Mouse (Mus musculus): Measurements from ENCODE around the gene Il12rb1. TPM values are rescaled to one million over a fixed set of nuclear protein-coding genes. Genes with fewer than 3 reads are reported as not detected.

Il12rb1 gene
- polyA plus RNA-seq, 1 experiment = 6.5 TPM

DNA sequence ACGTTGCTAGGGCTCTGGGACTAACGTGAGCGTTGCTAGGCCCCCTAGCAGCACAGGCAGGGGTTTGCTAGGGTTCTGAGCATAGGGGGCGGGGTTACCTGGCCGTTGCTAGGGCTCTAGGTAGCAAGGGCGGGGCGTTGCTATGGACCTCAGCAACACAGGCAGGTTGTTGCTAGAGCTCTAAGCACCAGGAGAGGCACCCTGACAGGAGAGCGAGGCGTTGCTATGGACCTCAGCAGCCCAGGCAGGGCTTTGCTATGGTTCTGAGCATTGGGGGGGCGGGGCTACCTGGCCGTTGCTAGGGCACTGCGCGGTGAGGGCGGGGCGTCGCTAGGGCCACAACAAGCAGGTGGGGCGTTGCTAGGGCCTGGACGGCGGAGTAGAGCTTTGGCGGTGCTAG is 15.5 kb upstream of the Il12rb1 start:
- H3K79me2 ChIP-seq (ENCODE audit: control insufficient read depth, insufficient read depth) = peaks cover 15% of the 10 kb centered on the region
- peak in 1 of 3 experiments; percentile 2 for TF ChIP-seq MYOG (IDR thresholded peaks at IDR 0.05; ENCODE audit: control insufficient read depth in 1 of 3, insufficient read depth in 1 of 3, insufficient read length in 2 of 3, low read depth in 2 of 3)
- TF ChIP-seq E2F4 (IDR thresholded peaks at IDR 0.05; ENCODE audit: insufficient read depth) = no peak
- H3K4me2 ChIP-seq (ENCODE audit: low read depth) = peak overlapping the region; percentile 92
- peak overlapping the region; percentile 13 for H3ac ChIP-seq (ENCODE audit: control insufficient read depth, insufficient read length)
- no peaks in the 10 kb centered on the region for H3K36me3 ChIP-seq (ENCODE audit: control insufficient read depth, insufficient read depth)
- no peaks in the 10 kb centered on the region for H3K27me3 ChIP-seq (ENCODE audit: control insufficient read depth, insufficient read depth, insufficient read length)
- peak overlapping the region; percentile 25 for H3K4me3 ChIP-seq

DNA sequence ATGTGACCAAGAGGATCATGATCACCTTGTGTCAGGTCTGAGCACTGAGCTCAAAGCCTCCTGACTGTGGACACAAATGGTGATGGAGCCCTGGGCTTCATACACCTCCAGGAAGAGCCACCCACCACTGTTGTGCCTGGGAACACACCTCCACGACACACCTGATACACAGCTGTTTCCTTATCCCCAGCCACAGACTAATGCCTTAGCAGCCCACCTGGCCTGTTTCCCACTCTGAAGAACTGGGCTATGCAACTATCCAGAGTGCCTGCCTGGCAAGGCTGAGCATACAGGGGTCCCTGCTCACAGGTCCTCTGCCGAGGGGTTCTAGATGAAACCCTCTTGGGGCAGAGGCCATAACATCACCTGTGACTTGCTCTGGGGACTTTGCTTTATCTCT is 14.0 kb upstream of the Il12rb1 start:
- no peak overlapping the region for H3K4me3 ChIP-seq
- H3K4me2 ChIP-seq (ENCODE audit: low read depth) = no peak overlapping the region
- no peak overlapping the region for H3ac ChIP-seq (ENCODE audit: control insufficient read depth, insufficient read length)
- no peaks in the 10 kb centered on the region for H3K36me3 ChIP-seq (ENCODE audit: control insufficient read depth, insufficient read depth)
- H3K27me3 ChIP-seq (ENCODE audit: control insufficient read depth, insufficient read depth, insufficient read length) = no peaks in the 10 kb centered on the region
- no peak for TF ChIP-seq E2F4 (IDR thresholded peaks at IDR 0.05; ENCODE audit: insufficient read depth)
- no peak for TF ChIP-seq CEBPB (IDR thresholded peaks at IDR 0.05; ENCODE audit: insufficient read depth, poor library complexity, severe bottlenecking)
- no peak for TF ChIP-seq USF1 (IDR thresholded peaks at IDR 0.05; ENCODE audit: low read depth)
- no peak for TF ChIP-seq SRF (IDR thresholded peaks at IDR 0.05; ENCODE audit: control insufficient read depth, insufficient read length, low read depth)
- no peak for TF ChIP-seq MAX (IDR thresholded peaks at IDR 0.05; ENCODE audit: low read depth)
- TF ChIP-seq MYOD1 (IDR thresholded peaks at IDR 0.05; ENCODE audit: control insufficient read depth in 1 of 3, insufficient read length in 2 of 3, low read depth in 2 of 3) = no peak
- peaks cover 15% of the 10 kb centered on the region for H3K79me2 ChIP-seq (ENCODE audit: control insufficient read depth, insufficient read depth)

DNA sequence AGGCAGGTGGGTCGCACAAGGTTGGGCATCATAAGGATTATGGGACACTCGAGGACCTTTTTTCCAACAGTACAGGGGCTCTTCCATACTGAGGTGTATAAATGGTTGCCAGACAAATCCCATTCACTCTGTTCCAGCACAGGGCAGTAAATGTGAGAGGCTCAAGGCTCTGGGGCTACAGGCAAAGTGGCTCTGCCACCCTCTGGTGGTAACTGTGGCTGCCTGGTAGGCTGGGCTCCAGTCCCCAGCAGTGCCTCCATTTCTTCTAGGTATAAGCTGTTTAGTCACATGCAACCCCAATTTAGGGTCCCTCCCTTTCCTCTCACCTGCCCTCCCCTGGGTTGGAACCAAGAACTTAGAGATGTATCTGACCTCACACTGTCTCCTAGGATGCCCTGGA is 12.9 kb upstream of the Il12rb1 start:
- no peak overlapping the region for H3K4me3 ChIP-seq
- H3ac ChIP-seq (ENCODE audit: control insufficient read depth, insufficient read length) = no peak overlapping the region
- H3K4me2 ChIP-seq (ENCODE audit: low read depth) = peak overlapping the region; percentile 86
- no peaks in the 10 kb centered on the region for H3K27me3 ChIP-seq (ENCODE audit: control insufficient read depth, insufficient read depth, insufficient read length)
- H3K79me2 ChIP-seq (ENCODE audit: control insufficient read depth, insufficient read depth) = peaks cover 15% of the 10 kb centered on the region
- no peak for TF ChIP-seq POLR2A (IDR thresholded peaks at IDR 0.05; ENCODE audit: insufficient read length, low read depth)
- no peak for TF ChIP-seq MYOD1 (IDR thresholded peaks at IDR 0.05; ENCODE audit: control insufficient read depth in 1 of 3, insufficient read length in 2 of 3, low read depth in 2 of 3)
- no peak for TF ChIP-seq TCF3 (IDR thresholded peaks at IDR 0.05; ENCODE audit: insufficient read length, low read depth)
- TF ChIP-seq POLR2AphosphoS2 (IDR thresholded peaks at IDR 0.05; ENCODE audit: insufficient read length, low read depth) = no peak
- no peak for TF ChIP-seq USF1 (IDR thresholded peaks at IDR 0.05; ENCODE audit: low read depth)
- no peak for TF ChIP-seq E2F4 (IDR thresholded peaks at IDR 0.05; ENCODE audit: insufficient read depth)
- no peak for TF ChIP-seq TCF12 (IDR thresholded peaks at IDR 0.05; ENCODE audit: insufficient read depth, poor library complexity, severe bottlenecking)
- TF ChIP-seq SRF (IDR thresholded peaks at IDR 0.05; ENCODE audit: control insufficient read depth, insufficient read length, low read depth) = no peak
- no peak for TF ChIP-seq MYOG (IDR thresholded peaks at IDR 0.05; ENCODE audit: control insufficient read depth in 1 of 3, insufficient read depth in 1 of 3, insufficient read length in 2 of 3, low read depth in 2 of 3)
- no peak for TF ChIP-seq REST (IDR thresholded peaks at IDR 0.05; ENCODE audit: insufficient read depth, insufficient read length)
- no peak for TF ChIP-seq CEBPB (IDR thresholded peaks at IDR 0.05; ENCODE audit: insufficient read depth, poor library complexity, severe bottlenecking)
- no peak for TF ChIP-seq MAX (IDR thresholded peaks at IDR 0.05; ENCODE audit: low read depth)
- H3K36me3 ChIP-seq (ENCODE audit: control insufficient read depth, insufficient read depth) = no peaks in the 10 kb centered on the region

DNA sequence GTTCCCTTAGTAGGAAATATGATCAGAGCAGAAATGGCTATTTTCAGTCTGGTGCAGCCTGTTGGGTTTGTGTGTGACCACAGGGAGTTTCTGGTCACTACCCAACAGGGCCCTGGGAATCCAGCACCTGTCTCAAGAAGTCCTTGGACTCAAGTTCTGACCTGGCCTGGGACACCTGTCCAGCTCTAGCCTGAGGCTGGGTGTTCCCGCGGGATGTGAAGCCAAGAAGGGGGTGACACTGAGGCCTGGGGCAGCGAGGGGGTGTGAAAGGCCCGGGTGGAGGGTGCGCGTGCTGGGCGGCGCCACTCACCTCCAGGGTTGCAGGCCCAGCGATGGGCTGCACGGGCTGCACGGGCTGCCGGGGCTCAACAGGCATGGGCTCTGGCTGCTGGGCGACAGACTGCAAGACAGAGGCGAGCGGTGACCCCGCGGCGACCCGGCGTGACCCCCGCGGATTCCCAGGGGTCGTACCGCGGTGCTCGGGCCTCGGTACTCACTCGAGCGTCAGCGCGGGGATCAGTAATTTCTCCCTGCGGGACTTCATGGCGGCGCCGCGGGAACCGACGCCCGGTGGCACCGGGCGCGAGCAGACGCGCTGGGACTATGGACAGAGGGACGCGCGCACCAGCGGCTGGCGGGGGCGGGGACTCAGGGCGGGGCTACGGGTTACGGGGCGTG is 11.7 kb upstream of the Il12rb1 start:
- H3K4me2 ChIP-seq (ENCODE audit: low read depth) = peak overlapping the region; percentile 86
- H3K79me2 ChIP-seq (ENCODE audit: control insufficient read depth, insufficient read depth) = peaks cover 7% of the 10 kb centered on the region
- peak; percentile 48 to 86 (median 80) for TF ChIP-seq MYOD1 (IDR thresholded peaks at IDR 0.05; ENCODE audit: control insufficient read depth in 1 of 3, insufficient read length in 2 of 3, low read depth in 2 of 3)
- peak; percentile 37 to 89 (median 44) for TF ChIP-seq MYOG (IDR thresholded peaks at IDR 0.05; ENCODE audit: control insufficient read depth in 1 of 3, insufficient read depth in 1 of 3, insufficient read length in 2 of 3, low read depth in 2 of 3)
- no peak for TF ChIP-seq E2F4 (IDR thresholded peaks at IDR 0.05; ENCODE audit: insufficient read depth)
- peak; percentile 65 for TF ChIP-seq POLR2A (IDR thresholded peaks at IDR 0.05; ENCODE audit: insufficient read length, low read depth)
- peak; percentile 47 for TF ChIP-seq POLR2AphosphoS2 (IDR thresholded peaks at IDR 0.05; ENCODE audit: insufficient read length, low read depth)
- TF ChIP-seq TCF12 (IDR thresholded peaks at IDR 0.05; ENCODE audit: insufficient read depth, poor library complexity, severe bottlenecking) = peak; percentile 36
- no peak for TF ChIP-seq TCF3 (IDR thresholded peaks at IDR 0.05; ENCODE audit: insufficient read length, low read depth)
- H3ac ChIP-seq (ENCODE audit: control insufficient read depth, insufficient read length) = peak overlapping the region; percentile 14
- H3K36me3 ChIP-seq (ENCODE audit: control insufficient read depth, insufficient read depth) = no peaks in the 10 kb centered on the region
- no peaks in the 10 kb centered on the region for H3K27me3 ChIP-seq (ENCODE audit: control insufficient read depth, insufficient read depth, insufficient read length)
- H3K4me3 ChIP-seq = peak overlapping the region; percentile 41

- H3ac ChIP-seq (ENCODE audit: control insufficient read depth, insufficient read length) = peak overlapping the region; percentile 14
- peak overlapping the region; percentile 86 for H3K4me2 ChIP-seq (ENCODE audit: low read depth)
- no peaks in the 10 kb centered on the region for H3K27me3 ChIP-seq (ENCODE audit: control insufficient read depth, insufficient read depth, insufficient read length)
- no peaks in the 10 kb centered on the region for H3K79me2 ChIP-seq (ENCODE audit: control insufficient read depth, insufficient read depth)
- H3K36me3 ChIP-seq (ENCODE audit: control insufficient read depth, insufficient read depth) = no peaks in the 10 kb centered on the region
- TF ChIP-seq MYOD1 (IDR thresholded peaks at IDR 0.05; ENCODE audit: control insufficient read depth in 1 of 3, insufficient read length in 2 of 3, low read depth in 2 of 3) (peak in 1 of 3 experiments; percentile 23), POLR2AphosphoS2 (IDR thresholded peaks at IDR 0.05; ENCODE audit: insufficient read length, low read depth) (no peak), MYOG (IDR thresholded peaks at IDR 0.05; ENCODE audit: control insufficient read depth in 1 of 3, insufficient read depth in 1 of 3, insufficient read length in 2 of 3, low read depth in 2 of 3) (peak in 1 of 3 experiments; percentile 24)
- H3K4me3 ChIP-seq = peak overlapping the region; percentile 41
These were observed 10.9 kb upstream of the Il12rb1 start for GRCm38 (mm10) chr8:70797081-70798070.

Measured in myocyte (in vitro differentiated cells).